Mouse (Mus musculus): ENCODE results near the gene Tppp2.

- TF ChIP-seq MAFK (IDR thresholded peaks at IDR 0.05; ENCODE audit: insufficient read depth, low read depth, low read length) (no peak), HCFC1 (IDR thresholded peaks at IDR 0.05; ENCODE audit: borderline replicate concordance, insufficient read depth, low read length) (no peak)
These were observed 25.1 kb downstream of the Tppp2 start for GRCm38 (mm10) chr14:51943336-51943735.

All from ES-E14 (cell line).